Mouse (Mus musculus) small intestine, adult 2 months (tissue): ENCODE measurements around the gene Prmt7. TPM values are rescaled to one million over a fixed set of nuclear protein-coding genes. Genes with fewer than 3 reads are reported as not detected.
A peak's percentile ranks its signal among the peaks of the same experiment; 100 is the strongest.
"Not testable (repeated sequence)": the region's sequence is repeated elsewhere in the genome, so short reads cannot be mapped to it uniquely, and the experiment has no call there.

Source experiments
- H3K27ac ChIP-seq: fragments of 200-500 bp; 2 replicates; pipeline ENCODE4 v1.5.1; 2012; ENCODE audit warnings: low read depth, low read length, control low read depth, inconsistent platforms; ENCODE audit not compliant: insufficient read depth
- H3K27me3 ChIP-seq: fragments of 200-500 bp; 2 replicates; pipeline ENCODE4 v1.6.1; 2012; ENCODE audit warnings: mild to moderate bottlenecking, moderate library complexity, low read length, inconsistent platforms; ENCODE audit not compliant: control insufficient read depth, insufficient read depth
- H3K36me3 ChIP-seq: fragments of 200-500 bp; 2 replicates; pipeline ENCODE4 v1.6.1; 2012; ENCODE audit warnings: mild to moderate bottlenecking, low read length, control low read depth, inconsistent platforms; ENCODE audit not compliant: control insufficient read depth, insufficient read depth
- H3K4me1 ChIP-seq: fragments of 200-500 bp; 2 replicates; pipeline ENCODE4 v1.6.1; 2012; ENCODE audit warnings: low read length, inconsistent platforms, mixed read lengths; ENCODE audit not compliant: control insufficient read depth, insufficient read depth, insufficient read length
- H3K4me3 ChIP-seq: fragments of 200-500 bp; 2 replicates; pipeline ENCODE4 v1.5.1; 2012; ENCODE audit warnings: low read depth, mild to moderate bottlenecking, control low read depth, inconsistent platforms, low read length, moderate library complexity
- CTCF ChIP-seq: fragments of 200-500 bp; IDR thresholded peaks from 2 replicates; pipeline ENCODE4 v1.5.1; 2012; ENCODE audit warnings: low read depth, mild to moderate bottlenecking, control low read depth, inconsistent platforms, low read length, moderate library complexity, mixed read lengths; ENCODE audit not compliant: insufficient replicate concordance, insufficient read length; ENCODE audit errors: extremely low read depth
- POLR2A ChIP-seq: fragments of 200-500 bp; IDR thresholded peaks from 2 replicates; pipeline ENCODE4 v1.6.1; 2012; ENCODE audit warnings: low read depth, mild to moderate bottlenecking, control low read depth, inconsistent platforms, low read length, moderate library complexity
- WGBS: fragments of 180-500 bp; shearing (Covaris S2); methylation state at CpG from one replicate; pipeline ENCODE4 v1.1.7; 2018; 5-methylcytosine and 5-hydroxymethylcytosine counted together
- polyA plus RNA-seq: library from polyadenylated mRNA; depleted of rRNA; stranded (reverse); fragments of >200 nt; gene quantifications from 2 replicates; pipeline ENCODE4 v1.2.3, GENCODE M21; 2012

Prmt7 gene
- polyA plus RNA-seq, 1 experiment, result 11.9 TPM

GRCm38 (mm10) chr8:106193162-106193561, 17.6 kb upstream of the Prmt7 start:
- no peaks in the 10 kb centered on the region for H3K4me1 ChIP-seq
- no peak overlapping the region for H3K4me3 ChIP-seq
- H3K27ac ChIP-seq, result no peak overlapping the region
- no peaks in the 10 kb centered on the region for H3K27me3 ChIP-seq
- WGBS, result 79% methylated on average over 6 of the region's 6 CpGs
- TF ChIP-seq CTCF (no peak), POLR2A (no peak)
- H3K36me3 ChIP-seq, result peaks cover 7% of the 10 kb centered on the region

- no peaks in the 10 kb centered on the region for H3K4me1 ChIP-seq
- H3K27ac ChIP-seq, result no peak overlapping the region
- TF ChIP-seq POLR2A (no peak), CTCF (no peak)
- no peaks in the 10 kb centered on the region for H3K27me3 ChIP-seq
- 89% methylated on average over 5 of the region's 5 CpGs for WGBS
- H3K36me3 ChIP-seq, result peaks cover 7% of the 10 kb centered on the region
- H3K4me3 ChIP-seq, result no peak overlapping the region
Observed at GRCm38 (mm10) chr8:106194062-106194461, 16.7 kb upstream of the Prmt7 start.

GRCm38 (mm10) chr8:106198741-106199140, 12.0 kb upstream of the Prmt7 start:
- Histone ChIP-seq H3K4me1 (no peaks in the 10 kb centered on the region), H3K27me3 (no peaks in the 10 kb centered on the region), H3K4me3 (no peak overlapping the region), H3K36me3 (peaks cover 38% of the 10 kb centered on the region), H3K27ac (no peak overlapping the region)
- TF ChIP-seq CTCF, result no peak
- no peak for TF ChIP-seq POLR2A
- WGBS, result 14% methylated on average over 1 of the region's 1 CpGs

GRCm38 (mm10) chr8:106199596-106199995, 11.1 kb upstream of the Prmt7 start:
- 79% methylated on average over 3 of the region's 3 CpGs for WGBS
- not testable (repeated sequence) for H3K27me3 ChIP-seq

GRCm38 (mm10) chr8:106210035-106210731, 553 bp upstream of the Prmt7 start:
- Histone ChIP-seq H3K4me1 (peaks cover 3% of the 10 kb centered on the region; the same call in 1 of the 2 replicates), H3K27me3 (no peaks in the 10 kb centered on the region), H3K4me3 (peak overlapping the region; percentile 91), H3K27ac (peak overlapping the region; percentile 70), H3K36me3 (peaks cover 16% of the 10 kb centered on the region)
- under 1% methylated on average over 35 of the region's 35 CpGs for WGBS
- TF ChIP-seq CTCF (no peak), POLR2A (no peak)

More at GRCm38 (mm10) chr8:106199596-106199995, 11.1 kb upstream of the Prmt7 start:
- peaks cover 43% of the 10 kb centered on the region for H3K36me3 ChIP-seq
- not testable (repeated sequence) for H3K27ac ChIP-seq, H3K4me1 ChIP-seq, H3K4me3 ChIP-seq

- Histone ChIP-seq H3K27me3 (no peaks in the 10 kb centered on the region), H3K4me3 (peak overlapping the region; percentile 91), H3K27ac (peak overlapping the region; percentile 4; the same call in 1 of the 2 replicates), H3K4me1 (peaks cover 3% of the 10 kb centered on the region; the same call in 1 of the 2 replicates), H3K36me3 (peaks cover 11% of the 10 kb centered on the region)
- 2% methylated on average over 13 of the region's 13 CpGs for WGBS
- TF ChIP-seq POLR2A (no peak), CTCF (no peak)
Observed at GRCm38 (mm10) chr8:106211421-106211820, 685 bp downstream of the Prmt7 start.

- TF ChIP-seq CTCF, result no peak
- TF ChIP-seq POLR2A, result no peak
- Histone ChIP-seq H3K27ac (no peak overlapping the region), H3K27me3 (no peaks in the 10 kb centered on the region), H3K4me1 (peaks cover 3% of the 10 kb centered on the region; the same call in 1 of the 2 replicates), H3K36me3 (peaks cover 7% of the 10 kb centered on the region), H3K4me3 (no peak overlapping the region)
- 96% methylated on average over 3 of the region's 3 CpGs for WGBS
Observed at GRCm38 (mm10) chr8:106213959-106214358, 3.2 kb downstream of the Prmt7 start.
